24 mouse cellular contexts compared by ENCODE assay signal in the genomic region with DNA sequence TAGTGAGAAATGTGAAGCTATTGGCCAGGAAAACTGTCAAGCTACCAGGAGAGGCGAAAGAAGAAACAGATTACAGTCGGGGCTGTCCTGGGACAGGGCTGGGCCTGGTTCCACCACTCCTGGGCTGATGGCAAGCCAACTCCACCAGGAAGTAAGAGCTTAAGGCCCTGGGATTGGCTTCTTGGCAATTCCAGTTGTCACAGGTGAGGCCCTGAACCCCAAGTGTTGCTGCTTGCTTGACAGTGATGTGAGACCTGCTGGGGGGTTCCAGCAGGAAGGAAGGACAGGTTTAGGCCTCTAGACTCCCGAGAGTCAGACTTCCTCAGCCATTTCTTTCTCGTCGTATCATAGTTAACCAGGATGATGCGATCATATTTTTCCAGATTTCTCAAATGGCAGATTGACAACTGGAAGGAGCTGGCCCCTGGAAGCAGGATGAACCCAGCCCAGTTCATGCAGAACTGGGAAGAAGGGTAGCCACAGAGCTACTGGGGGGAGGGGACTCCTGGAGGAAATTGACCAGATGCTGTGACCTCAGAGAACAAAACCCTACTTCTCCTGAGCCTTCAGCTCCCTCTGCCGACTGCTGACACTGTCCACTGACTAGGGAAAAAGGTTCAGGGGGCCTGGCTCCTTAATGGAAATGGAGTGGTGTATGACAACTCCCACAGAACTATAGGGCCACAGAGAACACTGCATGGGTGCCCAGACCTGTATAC. TPM values are rescaled to one million over a fixed set of nuclear protein-coding genes. Genes with fewer than 3 reads are reported as not detected.
A peak's percentile ranks its signal among the peaks of the same experiment; 100 is the strongest.
DNase-seq lines count a peak whose midpoint lies in the region; ATAC-seq lines count a peak whose summit lies in the region.
"Had no signal": no experiment of that assay in that cellular context is flagged by ENCODE, and none has a peak within 500 bp of the region (broad histone marks: within the 10 kb centered on the region; RNA-seq: fewer than 3 reads in every experiment).

No protein-coding gene starts in this region.

- H3K36me3 ChIP-seq in embryonic facial prominence, embryonic 13.5 days: peaks cover 19% of the 10 kb centered on the region
- H3K36me3 ChIP-seq in embryonic facial prominence, embryonic 10.5 days (replicated peaks): peaks cover 21% of the 10 kb centered on the region
- peaks cover 25% of the 10 kb centered on the region for H3K36me3 ChIP-seq in hindbrain, embryonic 13.5 days
- peaks cover 25% of the 10 kb centered on the region for H3K36me3 ChIP-seq in hindbrain, embryonic 12.5 days
- peaks cover 26% of the 10 kb centered on the region for H3K36me3 ChIP-seq in limb, embryonic 15.5 days
- H3K36me3 ChIP-seq: lung, embryonic 15.5 days; neural tube, embryonic 12.5 days had no signal

- H3K4me2 ChIP-seq in embryonic facial prominence, embryonic 13.5 days: no peak overlapping the region
- H3K4me2 ChIP-seq in hindbrain, embryonic 13.5 days: no peak overlapping the region
- H3K4me2 ChIP-seq in hindbrain, embryonic 12.5 days (replicated peaks): no peak overlapping the region
- no peak overlapping the region for H3K4me2 ChIP-seq in limb, embryonic 15.5 days
- H3K4me2 ChIP-seq: forebrain, embryonic 15.5 days; liver, embryonic 11.5 days; lung, embryonic 15.5 days; neural tube, embryonic 12.5 days had no signal

- H3K27me3 ChIP-seq in embryonic facial prominence, embryonic 13.5 days: no peaks in the 10 kb centered on the region
- H3K27me3 ChIP-seq in embryonic facial prominence, embryonic 10.5 days (replicated peaks; ENCODE audit: low read depth, poor library complexity, severe bottlenecking): no peaks in the 10 kb centered on the region
- no peaks in the 10 kb centered on the region for H3K27me3 ChIP-seq in hindbrain, embryonic 13.5 days
- no peaks in the 10 kb centered on the region for H3K27me3 ChIP-seq in hindbrain, embryonic 12.5 days
- no peaks in the 10 kb centered on the region for H3K27me3 ChIP-seq in limb, embryonic 15.5 days
- H3K27me3 ChIP-seq: forebrain, embryonic 15.5 days; lung, embryonic 15.5 days; neural tube, embryonic 12.5 days; Patski had no signal

- WGBS in embryonic facial prominence, embryonic 13.5 days: 76% methylated on average over 7 of the region's 7 CpGs
- WGBS in embryonic facial prominence, embryonic 10.5 days: 79% methylated on average over 7 of the region's 7 CpGs
- 82% methylated on average over 7 of the region's 7 CpGs for WGBS in hindbrain, embryonic 13.5 days
- 83% methylated on average over 7 of the region's 7 CpGs for WGBS in hindbrain, embryonic 12.5 days
- WGBS in limb, embryonic 15.5 days: 76% methylated on average over 7 of the region's 7 CpGs

- ATAC-seq in embryonic facial prominence, embryonic 13.5 days (ENCODE audit: insufficient number of reproducible peaks, insufficient read depth, low FRiP score, low TSS enrichment, low read depth): no peak
- no peak for ATAC-seq in hindbrain, embryonic 13.5 days (ENCODE audit: low FRiP score)
- ATAC-seq in hindbrain, embryonic 12.5 days (ENCODE audit: low FRiP score): no peak
- ATAC-seq in limb, embryonic 15.5 days (ENCODE audit: insufficient number of reproducible peaks, low FRiP score, low TSS enrichment, low read depth): no peak
- ATAC-seq: hindbrain, embryonic 16.5 days; Patski had no signal

- H3K27ac ChIP-seq in embryonic facial prominence, embryonic 13.5 days: no peak overlapping the region
- no peak overlapping the region; the same call in 1 of the 2 replicates for H3K27ac ChIP-seq in embryonic facial prominence, embryonic 10.5 days (replicated peaks)
- no peak overlapping the region for H3K27ac ChIP-seq in hindbrain, embryonic 13.5 days
- no peak overlapping the region for H3K27ac ChIP-seq in hindbrain, embryonic 12.5 days
- H3K27ac ChIP-seq in limb, embryonic 15.5 days: peak overlapping the region; percentile 18; the same call in 1 of the 2 replicates
- H3K27ac ChIP-seq: gastrocnemius, adult 2 months; layer of hippocampus, adult 2 months; lung, embryonic 15.5 days; neural tube, embryonic 12.5 days had no signal

- peak; percentile 39 for DNase-seq in cerebellum, adult 11 months
- no peak for DNase-seq in cerebellum, adult 8-10 months
- DNase-seq in embryonic facial prominence, embryonic 10.5 days (ENCODE audit: low spot score): no peak
- DNase-seq in layer of hippocampus, postnatal 10 days (ENCODE audit: low spot score in 2 of 2): no peak
- DNase-seq: layer of hippocampus, postnatal 36 days; right cerebral cortex, adult 18-20 months had no signal

- H3K4me3 ChIP-seq in embryonic facial prominence, embryonic 13.5 days: no peak overlapping the region
- no peak overlapping the region for H3K4me3 ChIP-seq in embryonic facial prominence, embryonic 10.5 days
- no peak overlapping the region for H3K4me3 ChIP-seq in hindbrain, embryonic 13.5 days
- no peak overlapping the region for H3K4me3 ChIP-seq in hindbrain, embryonic 12.5 days
- H3K4me3 ChIP-seq in limb, embryonic 15.5 days: no peak overlapping the region
- H3K4me3 ChIP-seq: forebrain, embryonic 15.5 days; gastrocnemius, adult 2 months; heart, embryonic 10.5 days; layer of hippocampus, adult 2 months; lung, embryonic 15.5 days; midbrain, embryonic 10.5 days; myocyte; neural tube, embryonic 12.5 days had no signal

- H3K9me3 ChIP-seq in embryonic facial prominence, embryonic 13.5 days: no peaks in the 10 kb centered on the region
- H3K9me3 ChIP-seq in embryonic facial prominence, embryonic 10.5 days: no peaks in the 10 kb centered on the region
- H3K9me3 ChIP-seq in hindbrain, embryonic 13.5 days: no peaks in the 10 kb centered on the region
- H3K9me3 ChIP-seq in hindbrain, embryonic 12.5 days (replicated peaks): no peaks in the 10 kb centered on the region
- H3K9me3 ChIP-seq in limb, embryonic 15.5 days: no peaks in the 10 kb centered on the region
- H3K9me3 ChIP-seq: forebrain, embryonic 15.5 days; G1E; heart, embryonic 10.5 days; lung, embryonic 15.5 days; midbrain, embryonic 10.5 days; neural tube, embryonic 12.5 days had no signal

- 0 out of 2 replicates have a peak overlapping the region, but pooled peaks have one; percentile 22 for H3K9ac ChIP-seq in embryonic facial prominence, embryonic 13.5 days
- peak overlapping the region; percentile 15; the same call in 1 of the 2 replicates for H3K9ac ChIP-seq in hindbrain, embryonic 13.5 days
- H3K9ac ChIP-seq in hindbrain, embryonic 12.5 days: no peak overlapping the region
- H3K9ac ChIP-seq in limb, embryonic 15.5 days: no peak overlapping the region
- H3K9ac ChIP-seq: forebrain, embryonic 15.5 days; lung, embryonic 15.5 days; neural tube, embryonic 12.5 days had no signal

- peaks cover 7% of the 10 kb centered on the region for H3K4me1 ChIP-seq in embryonic facial prominence, embryonic 13.5 days
- peaks cover 24% of the 10 kb centered on the region for H3K4me1 ChIP-seq in embryonic facial prominence, embryonic 10.5 days
- peaks cover 4% of the 10 kb centered on the region for H3K4me1 ChIP-seq in hindbrain, embryonic 13.5 days (replicated peaks)
- H3K4me1 ChIP-seq in hindbrain, embryonic 12.5 days: peaks cover 3% of the 10 kb centered on the region; the same call in 1 of the 2 replicates
- H3K4me1 ChIP-seq in limb, embryonic 15.5 days: peaks cover 14% of the 10 kb centered on the region
- H3K4me1 ChIP-seq: lung, embryonic 15.5 days had no signal

RNA-seq across cellular contexts. Expression of a gene that starts 7.2 kb away (rescaled TPM):
- 5.6 and 6.2 TPM in 2 replicates for polyA plus RNA-seq in embryonic facial prominence, embryonic 13.5 days (2015; fragmentation: Nextera tagmentation; extraction: Ambion mirVana)
- polyA plus RNA-seq in embryonic facial prominence, embryonic 10.5 days (2016; fragmentation: Nextera tagmentation; extraction: Ambion mirVana): 4.3 and 5.4 TPM in 2 replicates
- 7.1 and 8.0 TPM in 2 replicates for polyA plus RNA-seq in hindbrain, embryonic 13.5 days (2015; fragmentation: Nextera tagmentation; extraction: Ambion mirVana)
- 7.7 and 8.0 TPM in 2 replicates for polyA plus RNA-seq in hindbrain, embryonic 12.5 days (2016; fragmentation: Nextera tagmentation; extraction: Ambion mirVana)
- polyA plus RNA-seq in limb, embryonic 15.5 days (2015; fragmentation: Nextera tagmentation; extraction: Ambion mirVana): 5.0 and 6.2 TPM in 2 replicates
- total RNA-seq in layer of hippocampus, postnatal 10 days (2021): 10 to 100 TPM; 17.8 to 20.6 TPM

RNA-seq across cellular contexts. Expression of a gene that starts 7.4 kb away (rescaled TPM):
- polyA plus RNA-seq in embryonic facial prominence, embryonic 13.5 days (2015; fragmentation: Nextera tagmentation; extraction: Ambion mirVana): 147 and 162 TPM in 2 replicates
- polyA plus RNA-seq in embryonic facial prominence, embryonic 10.5 days (2016; fragmentation: Nextera tagmentation; extraction: Ambion mirVana): 128 and 134 TPM in 2 replicates
- polyA plus RNA-seq in hindbrain, embryonic 13.5 days (2015; fragmentation: Nextera tagmentation; extraction: Ambion mirVana): 123 and 132 TPM in 2 replicates
- 130 and 137 TPM in 2 replicates for polyA plus RNA-seq in hindbrain, embryonic 12.5 days (2016; fragmentation: Nextera tagmentation; extraction: Ambion mirVana)
- polyA plus RNA-seq in limb, embryonic 15.5 days (2015; fragmentation: Nextera tagmentation; extraction: Ambion mirVana): 170 and 176 TPM in 2 replicates
- 10 to 100 TPM; 67.0 to 69.1 TPM for total RNA-seq in layer of hippocampus, postnatal 10 days (2021)

RNA-seq across cellular contexts. Expression of a gene that starts 26.8 kb away (rescaled TPM):
- polyA plus RNA-seq in embryonic facial prominence, embryonic 13.5 days (2015; fragmentation: Nextera tagmentation; extraction: Ambion mirVana): 22.2 and 26.4 TPM in 2 replicates
- polyA plus RNA-seq in embryonic facial prominence, embryonic 10.5 days (2016; fragmentation: Nextera tagmentation; extraction: Ambion mirVana): 19.0 and 22.2 TPM in 2 replicates
- polyA plus RNA-seq in hindbrain, embryonic 13.5 days (2015; fragmentation: Nextera tagmentation; extraction: Ambion mirVana): 18.6 and 24.2 TPM in 2 replicates
- 18.0 and 18.4 TPM in 2 replicates for polyA plus RNA-seq in hindbrain, embryonic 12.5 days (2016; fragmentation: Nextera tagmentation; extraction: Ambion mirVana)
- polyA plus RNA-seq in limb, embryonic 15.5 days (2015; fragmentation: Nextera tagmentation; extraction: Ambion mirVana): 21.3 and 22.8 TPM in 2 replicates
- 10 to 100 TPM; 20.3 to 23.0 TPM for total RNA-seq in layer of hippocampus, postnatal 10 days (2021)

RNA-seq across cellular contexts. Expression of a gene that starts 37.0 kb away (rescaled TPM):
- polyA plus RNA-seq in embryonic facial prominence, embryonic 13.5 days (2015; fragmentation: Nextera tagmentation; extraction: Ambion mirVana): 11.2 and 12.8 TPM in 2 replicates
- polyA plus RNA-seq in embryonic facial prominence, embryonic 10.5 days (2016; fragmentation: Nextera tagmentation; extraction: Ambion mirVana): 2.0 and 3.5 TPM in 2 replicates
- polyA plus RNA-seq in hindbrain, embryonic 13.5 days (2015; fragmentation: Nextera tagmentation; extraction: Ambion mirVana): 8.4 and 11.1 TPM in 2 replicates
- 5.0 and 5.5 TPM in 2 replicates for polyA plus RNA-seq in hindbrain, embryonic 12.5 days (2016; fragmentation: Nextera tagmentation; extraction: Ambion mirVana)
- polyA plus RNA-seq in limb, embryonic 15.5 days (2015; fragmentation: Nextera tagmentation; extraction: Ambion mirVana): 11.6 and 13.7 TPM in 2 replicates
- 10 to 100 TPM; 61.7 to 64.3 TPM for total RNA-seq in layer of hippocampus, postnatal 10 days (2021)
- total RNA-seq: heart, postnatal 36 days; megakaryocyte progenitor cell, adult 5-6 weeks had no signal

Comparison
In these comparisons a context has a peak if more than half of its experiments do, and no peak if none do; other contexts are left out.
1. H3K9ac ChIP-seq: peak in embryonic facial prominence, embryonic 13.5 days (single experiment) and hindbrain, embryonic 13.5 days (single experiment); none in hindbrain, embryonic 12.5 days (single experiment) and limb, embryonic 15.5 days (single experiment).